Mouse (Mus musculus): ENCODE results near the gene Popdc2.

DNA sequence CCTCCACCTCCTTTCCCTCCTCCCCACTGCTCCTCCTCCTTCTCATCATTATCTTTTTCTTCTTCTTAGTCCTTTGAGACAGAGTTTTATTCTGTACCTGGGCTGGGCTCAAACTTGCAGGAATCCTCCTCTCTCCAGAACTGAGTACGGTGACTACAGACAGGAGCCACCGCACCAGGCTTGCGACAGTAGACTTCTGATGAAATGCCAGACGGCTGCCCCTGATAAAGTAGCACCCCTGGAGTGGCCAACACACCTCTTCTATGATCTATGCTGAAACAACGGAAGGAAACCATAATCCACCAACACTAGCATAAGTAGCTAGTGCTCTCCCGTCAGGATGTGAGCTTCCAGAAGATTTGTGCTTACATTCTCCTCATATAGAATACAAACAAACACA lies 25.4 kb downstream of the Popdc2 start:
- no peak for TF ChIP-seq CTCF (IDR thresholded peaks at IDR 0.05; ENCODE audit: low read depth, low read length)
- no peak for TF ChIP-seq POLR2A (IDR thresholded peaks at IDR 0.05; ENCODE audit: extremely low read depth, insufficient read depth, low read length)
